Mouse (Mus musculus) megakaryocyte, embryonic 14.5 days (primary cell): ENCODE measurements around the gene Samd11.

Source experiments
- FLI1 ChIP-seq: IDR thresholded peaks from 2 replicates; pipeline ENCODE4 v1.6.1; 2012; ENCODE audit warnings: low read length, inconsistent platforms, mixed read lengths
- GATA1 ChIP-seq: IDR thresholded peaks from 3 replicates; pipeline ENCODE4 v1.6.1; 2012; ENCODE audit warnings: mixed read lengths, low read length, inconsistent platforms, borderline replicate concordance

GRCm38 (mm10) chr4:156249567-156249966, 5.9 kb downstream of the Samd11 start:
- TF ChIP-seq GATA1: no peak
- TF ChIP-seq FLI1: no peak
